Mouse (Mus musculus) MEL (cell line): ENCODE measurements around the gene Wdr70.

Source experiments
- CTCF ChIP-seq, 3 experiments: IDR thresholded peaks in 2 of 3; conservative IDR thresholded peaks in 1 of 3; 2 replicates each; pipeline ENCODE4 v1.5.1; 2011 to 2012; ENCODE audit warnings: low read length in 3 of 3, low read depth in 2 of 3, mild to moderate bottlenecking in 2 of 3, improper control_type of control experiment in 1 of 3, inconsistent platforms in 1 of 3, mixed read lengths in 1 of 3, moderate library complexity in 1 of 3; ENCODE audit not compliant: control insufficient read depth in 1 of 3, insufficient read depth in 1 of 3, poor library complexity in 1 of 3, severe bottlenecking in 1 of 3
- ELF1 ChIP-seq: IDR thresholded peaks from 2 replicates; pipeline ENCODE4 v1.6.1; 2014; ENCODE audit warnings: low read depth, mild to moderate bottlenecking, inconsistent platforms, low read length, improper control_type of control experiment, moderate library complexity
- EP300 ChIP-seq, 2 experiments: IDR thresholded peaks; 2 replicates each; pipeline ENCODE4 v1.6.1; 2011; ENCODE audit warnings: improper control_type of control experiment in 2 of 2, low read length in 2 of 2, low read depth in 1 of 2, mild to moderate bottlenecking in 1 of 2
- GATA1 ChIP-seq: IDR thresholded peaks from 2 replicates; pipeline ENCODE4 v1.6.1; 2011; ENCODE audit warnings: low read depth, low read length, improper control_type of control experiment
- JUND ChIP-seq: IDR thresholded peaks from 2 replicates; pipeline ENCODE4 v1.6.1; 2011; ENCODE audit warnings: low read depth, mild to moderate bottlenecking, improper control_type of control experiment, low read length
- MAX ChIP-seq: IDR thresholded peaks from 2 replicates; pipeline ENCODE4 v1.6.1; 2011; ENCODE audit warnings: low read length, improper control_type of control experiment
- POLR2A ChIP-seq, 2 experiments: IDR thresholded peaks; 2 replicates each; pipeline ENCODE4 v1.6.1; 2011 to 2012; ENCODE audit warnings: low read length in 2 of 2, mild to moderate bottlenecking in 2 of 2, control low read depth in 1 of 2, improper control_type of control experiment in 1 of 2, low read depth in 1 of 2, moderate library complexity in 1 of 2; ENCODE audit not compliant: control insufficient read depth in 1 of 2, insufficient read depth in 1 of 2, poor library complexity in 1 of 2
- TAL1 ChIP-seq: IDR thresholded peaks from 2 replicates; pipeline ENCODE4 v1.6.1; 2012; ENCODE audit warnings: mild to moderate bottlenecking, inconsistent platforms, low read length, moderate library complexity, mixed read lengths

DNA sequence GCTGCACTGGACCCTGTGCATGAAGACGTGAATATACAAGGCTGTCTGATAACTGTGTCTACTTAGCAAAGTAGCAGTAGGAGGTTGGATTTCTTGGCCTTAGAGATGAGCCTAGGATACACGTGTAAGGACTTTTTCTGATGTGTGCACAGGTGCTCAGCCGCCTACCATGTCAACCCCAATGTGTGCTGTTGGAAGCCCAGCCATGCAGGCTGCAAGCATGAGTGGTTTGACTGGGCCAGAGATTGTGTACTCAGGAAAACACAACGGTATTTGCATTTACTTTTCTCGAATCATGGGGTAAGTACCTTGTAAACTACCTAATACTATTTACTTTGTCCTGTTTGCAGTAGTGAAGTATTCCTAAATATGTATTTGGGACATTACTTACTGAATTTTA is 36.6 kb upstream of the Wdr70 start:
- no peak for TF ChIP-seq CTCF (IDR thresholded peaks at IDR 0.05 in 2 of 3, conservative IDR thresholded peaks at IDR 0.05 in 1 of 3; ENCODE audit: control insufficient read depth in 1 of 3, insufficient read depth in 1 of 3, low read depth in 2 of 3, low read length in 3 of 3, poor library complexity in 1 of 3, severe bottlenecking in 1 of 3)
- TF ChIP-seq MAX: no peak
- TF ChIP-seq POLR2A (IDR thresholded peaks at IDR 0.05; ENCODE audit: control insufficient read depth in 1 of 2, insufficient read depth in 1 of 2, low read depth in 1 of 2, low read length in 2 of 2, poor library complexity in 1 of 2): no peak
- TF ChIP-seq TAL1: no peak
- no peak for TF ChIP-seq EP300 (IDR thresholded peaks at IDR 0.05; ENCODE audit: low read depth in 1 of 2, low read length in 2 of 2)
- TF ChIP-seq JUND: no peak
- TF ChIP-seq ELF1: no peak
- TF ChIP-seq GATA1: no peak
